Mouse (Mus musculus) cerebellum, postnatal 10 days (tissue): ENCODE results near the gene Mindy4.

Experiments used
- DNase-seq, 2 experiments: peaks; one replicate each; pipeline ENCODE4 v3.0.0; 2021; ENCODE audit warnings: mixed read lengths in 2 of 2

Mindy4 gene

GRCm38 (mm10) chr6:55311962-55312361 is 108.8 kb downstream of the Mindy4 start:
- no peak for DNase-seq

GRCm38 (mm10) chr6:55313893-55314292 is 110.7 kb downstream of the Mindy4 start:
- no peak for DNase-seq

- no peak for DNase-seq
Measured at GRCm38 (mm10) chr6:55314628-55315027, 111.4 kb downstream of the Mindy4 start.

- no peak for DNase-seq
Measured at GRCm38 (mm10) chr6:55318597-55318996, 115.4 kb downstream of the Mindy4 start.

- no peak for DNase-seq
Measured at GRCm38 (mm10) chr6:55319585-55320551, 116.7 kb downstream of the Mindy4 start.

GRCm38 (mm10) chr6:55320894-55321293 is 117.7 kb downstream of the Mindy4 start:
- DNase-seq: no peak

- no peak for DNase-seq
Measured at GRCm38 (mm10) chr6:55321518-55321917, 118.3 kb downstream of the Mindy4 start.

GRCm38 (mm10) chr6:55322980-55323379 is 119.8 kb downstream of the Mindy4 start:
- no peak for DNase-seq

- no peak for DNase-seq
Measured at GRCm38 (mm10) chr6:55323908-55324634, 120.9 kb downstream of the Mindy4 start.

- no peak for DNase-seq
Measured at GRCm38 (mm10) chr6:55324785-55325184, 121.6 kb downstream of the Mindy4 start.

GRCm38 (mm10) chr6:55326299-55326698 is 123.1 kb downstream of the Mindy4 start:
- no peak for DNase-seq

GRCm38 (mm10) chr6:55327326-55327725 is 124.1 kb downstream of the Mindy4 start:
- DNase-seq: no peak

GRCm38 (mm10) chr6:55328179-55328578 is 125.0 kb downstream of the Mindy4 start:
- no peak for DNase-seq

- no peak for DNase-seq
Measured at GRCm38 (mm10) chr6:55331315-55331714, 128.1 kb downstream of the Mindy4 start.

GRCm38 (mm10) chr6:55332100-55332772 is 129.1 kb downstream of the Mindy4 start:
- DNase-seq: no peak

GRCm38 (mm10) chr6:55332773-55333109 is 129.6 kb downstream of the Mindy4 start:
- peak in 1 of 2 experiments; percentile 38 for DNase-seq

GRCm38 (mm10) chr6:55335989-55336514 is 132.9 kb downstream of the Mindy4 start, which contains the start of gene Aqp1:
TSS of gene Aqp1 (plus strand) at chr6:55336432.
- DNase-seq: peak; percentile 65 to 74

GRCm38 (mm10) chr6:55337242-55337641 is 134.1 kb downstream of the Mindy4 start:
- no peak for DNase-seq

GRCm38 (mm10) chr6:55338077-55338476 is 134.9 kb downstream of the Mindy4 start:
- no peak for DNase-seq

GRCm38 (mm10) chr6:55338934-55339825 is 136.0 kb downstream of the Mindy4 start:
- no peak for DNase-seq

GRCm38 (mm10) chr6:55341688-55342087 is 138.5 kb downstream of the Mindy4 start:
- DNase-seq: no peak

- DNase-seq: no peak
Measured at GRCm38 (mm10) chr6:55342328-55342727, 139.1 kb downstream of the Mindy4 start.
